Mouse (Mus musculus): ENCODE data around the gene Olfr616. TPM values are rescaled to one million over a fixed set of nuclear protein-coding genes. Genes with fewer than 3 reads are reported as not detected.
"Not testable (repeated sequence)": the region's sequence is repeated elsewhere in the genome, so short reads cannot be mapped to it uniquely, and the experiment has no call there.

Olfr616 gene
- polyA plus RNA-seq, 1 experiment from 2014 or later = not detected

- H3K9ac ChIP-seq (ENCODE audit: low read length); H3K27ac ChIP-seq (ENCODE audit: low read length); H3K4me3 ChIP-seq (ENCODE audit: low read length); ATAC-seq (replicated peaks; ENCODE audit: extremely low read depth, insufficient read depth, low FRiP score); H3K4me2 ChIP-seq (ENCODE audit: low read depth, low read length); H3K4me1 ChIP-seq (ENCODE audit: control insufficient read depth, insufficient read depth, low read length); H3K9me3 ChIP-seq (replicated peaks; ENCODE audit: control insufficient read depth, low read length); H3K27me3 ChIP-seq (ENCODE audit: control insufficient read depth, insufficient read depth, low read length); H3K36me3 ChIP-seq (ENCODE audit: control insufficient read depth, insufficient read depth): not testable (repeated sequence)
- 54% methylated on average over 1 of the region's 1 CpGs for WGBS
Observed at GRCm38 (mm10) chr7:103520746-103521145, 48.2 kb downstream of the Olfr616 start, which contains the start of gene Olfr611. Gene Olfr611 (minus strand): TSS chr7:103520846.

Small RNA genes within 50 kb of the gene (microRNA-seq; reads per million reads assigned to microRNA genes)
- not detected for gene Gm26506

Other genes starting within 250 kb of the Olfr616 start
- gene Olfr598, start 245.6 kb downstream of the Olfr616 start, polyA plus RNA-seq (2015; fragmentation: Nextera tagmentation; extraction: Ambion mirVana) = not detected in 2 replicates
- gene Olfr599, start 233.2 kb downstream of the Olfr616 start, polyA plus RNA-seq (2015; fragmentation: Nextera tagmentation; extraction: Ambion mirVana) = not detected in 2 replicates
- gene Olfr600, start 219.5 kb downstream of the Olfr616 start, polyA plus RNA-seq (2015; fragmentation: Nextera tagmentation; extraction: Ambion mirVana) = not detected in 2 replicates
- gene Olfr601, start 206.5 kb downstream of the Olfr616 start, polyA plus RNA-seq (2015; fragmentation: Nextera tagmentation; extraction: Ambion mirVana) = not detected in 2 replicates
- gene Olfr603, start 183.0 kb downstream of the Olfr616 start, polyA plus RNA-seq (2015; fragmentation: Nextera tagmentation; extraction: Ambion mirVana) = not detected in 2 replicates
- gene Usp17lc, start 154.1 kb downstream of the Olfr616 start, polyA plus RNA-seq (2015; fragmentation: Nextera tagmentation; extraction: Ambion mirVana) = not detected in 2 replicates
- gene Olfr605, start 123.7 kb downstream of the Olfr616 start, polyA plus RNA-seq (2015; fragmentation: Nextera tagmentation; extraction: Ambion mirVana) = not detected in 2 replicates
- gene Olfr606, start 120.1 kb downstream of the Olfr616 start, polyA plus RNA-seq (2015; fragmentation: Nextera tagmentation; extraction: Ambion mirVana) = not detected in 2 replicates
- gene Olfr607, start 105.0 kb downstream of the Olfr616 start, polyA plus RNA-seq (2015; fragmentation: Nextera tagmentation; extraction: Ambion mirVana) = 0.32 and 0.55 TPM in 2 replicates
- 0.91 and 1.2 TPM in 2 replicates for gene Olfr608, start 99.3 kb downstream of the Olfr616 start, polyA plus RNA-seq (2015; fragmentation: Nextera tagmentation; extraction: Ambion mirVana)
- not detected in 2 replicates for gene Olfr609, start 71.1 kb downstream of the Olfr616 start, polyA plus RNA-seq (2015; fragmentation: Nextera tagmentation; extraction: Ambion mirVana)
- gene Olfr610, start 57.0 kb downstream of the Olfr616 start, polyA plus RNA-seq (2015; fragmentation: Nextera tagmentation; extraction: Ambion mirVana) = not detected in 2 replicates
- gene Olfr611, start 48.3 kb downstream of the Olfr616 start, polyA plus RNA-seq (2015; fragmentation: Nextera tagmentation; extraction: Ambion mirVana) = not detected in 2 replicates
- gene Olfr612, start 26.4 kb downstream of the Olfr616 start, polyA plus RNA-seq (2015; fragmentation: Nextera tagmentation; extraction: Ambion mirVana) = not detected in 2 replicates
- gene Olfr613, start 21.1 kb downstream of the Olfr616 start, polyA plus RNA-seq (2015; fragmentation: Nextera tagmentation; extraction: Ambion mirVana) = not detected in 2 replicates
- gene Olfr615, start 13.1 kb downstream of the Olfr616 start, polyA plus RNA-seq (2015; fragmentation: Nextera tagmentation; extraction: Ambion mirVana) = not detected in 2 replicates
- not detected in 2 replicates for gene Olfr617, start 3.9 kb upstream of the Olfr616 start, polyA plus RNA-seq (2015; fragmentation: Nextera tagmentation; extraction: Ambion mirVana)
- not detected in 2 replicates for gene Olfr618, start 21.0 kb upstream of the Olfr616 start, polyA plus RNA-seq (2015; fragmentation: Nextera tagmentation; extraction: Ambion mirVana)
- gene Olfr619, start 31.4 kb upstream of the Olfr616 start, polyA plus RNA-seq (2015; fragmentation: Nextera tagmentation; extraction: Ambion mirVana) = not detected in 2 replicates
- not detected in 2 replicates for gene Olfr620, start 43.4 kb upstream of the Olfr616 start, polyA plus RNA-seq (2015; fragmentation: Nextera tagmentation; extraction: Ambion mirVana)
- gene Olfr622, start 73.6 kb upstream of the Olfr616 start, polyA plus RNA-seq (2015; fragmentation: Nextera tagmentation; extraction: Ambion mirVana) = not detected in 2 replicates
- gene Olfr623, start 94.6 kb upstream of the Olfr616 start, polyA plus RNA-seq (2015; fragmentation: Nextera tagmentation; extraction: Ambion mirVana) = not detected in 2 replicates
- 0.03 and 0.04 TPM in 2 replicates for gene Olfr624, start 102.0 kb upstream of the Olfr616 start, polyA plus RNA-seq (2015; fragmentation: Nextera tagmentation; extraction: Ambion mirVana)
- not detected in 2 replicates for gene Olfr625-ps1, start 113.6 kb upstream of the Olfr616 start, polyA plus RNA-seq (2015; fragmentation: Nextera tagmentation; extraction: Ambion mirVana)
- gene Olfr243, start 145.5 kb upstream of the Olfr616 start, polyA plus RNA-seq (2015; fragmentation: Nextera tagmentation; extraction: Ambion mirVana) = not detected in 2 replicates
- not detected in 2 replicates for gene Olfr628, start 161.2 kb upstream of the Olfr616 start, polyA plus RNA-seq (2015; fragmentation: Nextera tagmentation; extraction: Ambion mirVana)
- gene Olfr629, start 175.8 kb upstream of the Olfr616 start, polyA plus RNA-seq (2015; fragmentation: Nextera tagmentation; extraction: Ambion mirVana) = not detected in 2 replicates
- not detected in 2 replicates for gene Olfr630, start 188.2 kb upstream of the Olfr616 start, polyA plus RNA-seq (2015; fragmentation: Nextera tagmentation; extraction: Ambion mirVana)
- not detected in 2 replicates for gene Olfr69, start 202.5 kb upstream of the Olfr616 start, polyA plus RNA-seq (2015; fragmentation: Nextera tagmentation; extraction: Ambion mirVana)
- gene Olfr68, start 210.6 kb upstream of the Olfr616 start, polyA plus RNA-seq (2015; fragmentation: Nextera tagmentation; extraction: Ambion mirVana) = not detected in 2 replicates
- not detected in 2 replicates for gene Olfr67, start 222.7 kb upstream of the Olfr616 start, polyA plus RNA-seq (2015; fragmentation: Nextera tagmentation; extraction: Ambion mirVana)
- gene Hbb-bt, start 244.9 kb upstream of the Olfr616 start, polyA plus RNA-seq (2015; fragmentation: Nextera tagmentation; extraction: Ambion mirVana) = 7,811 and 8,208 TPM in 2 replicates